Mouse (Mus musculus) right cerebral cortex, adult 2 months (tissue): ENCODE results near the gene Tcerg1l.

Experiments
- DNase-seq, 2 experiments: peaks; one replicate each; pipeline ENCODE4 v3.0.0; 2021 to 2022; ENCODE audit warnings: low spot score in 2 of 2

The Tcerg1l gene

GRCm38 (mm10) chr7:138357475-138357874 is 40.1 kb downstream of the Tcerg1l start:
- no peak for DNase-seq

- no peak for DNase-seq
Measured at GRCm38 (mm10) chr7:138356655-138357449, 40.7 kb downstream of the Tcerg1l start.

- DNase-seq, result no peak
Measured at GRCm38 (mm10) chr7:138345451-138345850, 52.1 kb downstream of the Tcerg1l start.

GRCm38 (mm10) chr7:138338451-138338850 is 59.1 kb downstream of the Tcerg1l start:
- DNase-seq, result no peak

GRCm38 (mm10) chr7:138337946-138338345 is 59.6 kb downstream of the Tcerg1l start:
- DNase-seq, result no peak

GRCm38 (mm10) chr7:138332504-138333168 is 64.9 kb downstream of the Tcerg1l start:
- DNase-seq, result no peak

- no peak for DNase-seq
Measured at GRCm38 (mm10) chr7:138331266-138331665, 66.3 kb downstream of the Tcerg1l start.

GRCm38 (mm10) chr7:138328637-138329036 is 68.9 kb downstream of the Tcerg1l start:
- peak; percentile 32 to 33 for DNase-seq

GRCm38 (mm10) chr7:138326760-138327159 is 70.8 kb downstream of the Tcerg1l start:
- no peak for DNase-seq

GRCm38 (mm10) chr7:138313733-138314132 is 83.8 kb downstream of the Tcerg1l start:
- DNase-seq, result no peak

- no peak for DNase-seq
Measured at GRCm38 (mm10) chr7:138306126-138306525, 91.4 kb downstream of the Tcerg1l start.

- DNase-seq, result no peak
Measured at GRCm38 (mm10) chr7:138284790-138285189, 112.7 kb downstream of the Tcerg1l start.

- no peak for DNase-seq
Measured at GRCm38 (mm10) chr7:138275263-138275662, 122.3 kb downstream of the Tcerg1l start.

- DNase-seq, result no peak
Measured at GRCm38 (mm10) chr7:138271328-138271727, 126.2 kb downstream of the Tcerg1l start.

- no peak for DNase-seq
Measured at GRCm38 (mm10) chr7:138269386-138269785, 128.1 kb downstream of the Tcerg1l start.

- DNase-seq, result no peak
Measured at GRCm38 (mm10) chr7:138267976-138268646, 129.4 kb downstream of the Tcerg1l start.

- no peak for DNase-seq
Measured at GRCm38 (mm10) chr7:138248612-138249011, 148.9 kb downstream of the Tcerg1l start.

GRCm38 (mm10) chr7:138248176-138248575 is 149.4 kb downstream of the Tcerg1l start:
- peak; percentile 43 to 45 for DNase-seq

GRCm38 (mm10) chr7:138246684-138247083 is 150.8 kb downstream of the Tcerg1l start:
- DNase-seq, result no peak

GRCm38 (mm10) chr7:138242229-138242628 is 155.3 kb downstream of the Tcerg1l start:
- DNase-seq, result no peak

- DNase-seq, result no peak
Measured at GRCm38 (mm10) chr7:138237708-138238225, 159.8 kb downstream of the Tcerg1l start.

GRCm38 (mm10) chr7:138224252-138224651 is 173.3 kb downstream of the Tcerg1l start:
- DNase-seq, result no peak
